Mouse (Mus musculus): ENCODE results near the gene H2-DMa.

The H2-DMa gene

DNA sequence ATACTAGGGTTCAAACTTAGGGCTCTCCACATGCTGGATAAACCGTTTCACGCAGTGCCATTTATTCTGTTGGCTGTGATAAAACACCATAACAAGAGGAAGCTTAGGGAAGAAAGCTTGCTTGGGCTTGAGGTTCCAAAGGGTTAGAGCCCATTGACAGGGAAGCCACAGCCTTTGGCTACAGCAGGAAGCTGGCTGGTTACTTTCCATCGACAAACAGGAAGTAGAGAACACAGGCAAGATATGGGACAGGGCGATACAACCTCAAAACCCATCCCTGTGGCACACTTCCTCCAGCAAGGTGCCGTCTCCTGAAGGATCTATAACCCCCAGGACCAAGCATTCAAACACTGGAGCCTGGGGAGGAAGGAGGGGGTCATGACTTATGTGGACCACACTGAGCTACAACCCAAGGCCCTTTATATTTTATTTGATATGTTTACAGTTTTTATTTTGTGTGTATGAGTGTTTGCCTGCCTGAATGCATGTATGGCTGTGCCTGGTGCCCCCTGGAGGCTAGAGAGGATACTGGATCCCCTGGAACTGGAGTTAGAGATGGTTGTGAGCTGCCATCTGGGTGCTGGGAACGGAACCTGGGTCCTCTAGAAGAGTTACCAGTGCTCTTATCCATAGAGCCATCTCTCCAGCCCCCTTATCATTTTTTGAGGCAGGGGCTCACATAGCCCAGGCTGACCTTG lies 45.8 kb downstream of the H2-DMa start:
- DNase-seq, result no peak

- no peak for DNase-seq
Measured at GRCm38 (mm10) chr17:34169279-34169678, 49.9 kb downstream of the H2-DMa start.

GRCm38 (mm10) chr17:34170487-34170876 lies 51.1 kb downstream of the H2-DMa start:
- DNase-seq, result no peak

- peak; percentile 61 for DNase-seq
Measured at GRCm38 (mm10) chr17:34170877-34171498, 51.6 kb downstream of the H2-DMa start.

- DNase-seq, result no peak
Measured at GRCm38 (mm10) chr17:34172528-34172927, 53.2 kb downstream of the H2-DMa start.

DNA sequence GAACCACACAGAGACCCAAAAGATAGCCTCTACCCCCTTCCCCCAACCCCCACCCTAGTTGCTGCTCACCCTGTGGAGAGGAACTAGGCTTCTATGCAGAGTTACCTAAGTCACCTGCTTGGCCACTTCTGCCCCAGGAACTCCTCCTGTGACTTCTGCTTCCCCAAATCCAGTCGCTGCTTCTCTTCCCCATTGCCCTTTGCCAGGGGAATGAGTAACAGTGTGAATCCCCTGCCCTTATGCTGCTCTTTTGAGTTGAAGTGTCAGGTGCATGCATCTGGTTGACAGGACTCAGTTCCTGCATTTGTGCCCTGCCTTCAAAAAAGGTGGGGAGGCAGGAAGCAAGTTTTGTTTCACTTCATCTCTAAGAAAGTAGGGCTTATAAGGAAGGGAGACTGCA lies 54.7 kb downstream of the H2-DMa start:
- DNase-seq, result no peak

DNA sequence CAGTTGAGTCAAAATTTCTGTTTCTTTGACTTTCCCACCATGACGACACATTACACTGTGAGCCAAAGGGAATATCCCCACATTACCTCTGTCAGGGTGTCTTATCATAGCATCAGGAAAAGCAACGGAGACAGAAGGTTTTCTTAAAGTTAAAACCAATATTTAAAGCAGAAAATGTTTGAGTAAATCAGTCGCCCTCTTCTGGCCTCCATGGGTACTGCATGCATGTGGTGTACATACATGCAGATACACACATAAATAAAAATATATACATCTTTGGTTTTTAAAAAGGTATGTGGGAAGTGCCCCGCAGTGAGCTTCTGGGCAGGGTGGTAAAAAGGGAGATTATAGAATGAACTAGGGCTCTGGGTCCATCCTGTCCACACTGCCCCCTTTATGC lies 57.8 kb downstream of the H2-DMa start:
- no peak for DNase-seq

DNA sequence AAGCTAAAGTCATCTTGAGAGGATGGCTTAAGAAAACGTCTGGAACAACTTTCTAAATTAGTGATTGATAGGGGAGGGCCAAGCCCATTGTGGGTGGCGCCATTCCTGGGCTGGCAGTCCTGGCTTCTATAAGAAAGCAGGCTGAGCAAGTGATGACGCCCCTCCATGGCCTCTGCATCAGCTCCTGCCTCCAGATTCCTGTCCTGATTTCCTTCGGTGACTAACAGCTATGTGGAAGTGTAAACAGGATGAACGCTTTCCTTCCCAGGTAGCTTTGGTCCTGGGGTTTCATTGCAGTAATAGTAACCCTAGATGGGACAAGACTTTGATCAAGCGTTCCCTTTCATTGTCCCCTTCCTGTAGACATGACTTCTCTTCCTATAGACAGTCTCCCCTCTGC lies 59.7 kb downstream of the H2-DMa start:
- DNase-seq, result no peak

GRCm38 (mm10) chr17:34179913-34180859 lies 60.8 kb downstream of the H2-DMa start:
- DNase-seq, result no peak

- no peak for DNase-seq
Measured at GRCm38 (mm10) chr17:34183564-34184219, 64.4 kb downstream of the H2-DMa start.

- DNase-seq, result no peak
Measured at GRCm38 (mm10) chr17:34185526-34185925, 66.2 kb downstream of the H2-DMa start.

GRCm38 (mm10) chr17:34186885-34187260 lies 67.5 kb downstream of the H2-DMa start:
- no peak for DNase-seq

GRCm38 (mm10) chr17:34187261-34187916 lies 68.0 kb downstream of the H2-DMa start, which contains the start of the genes Tap1 and Psmb9:
Gene Tap1 (plus strand): TSS chr17:34187553.
Gene Psmb9 (minus strand): TSS chr17:34187764.
- peak; percentile 76 for DNase-seq

DNA sequence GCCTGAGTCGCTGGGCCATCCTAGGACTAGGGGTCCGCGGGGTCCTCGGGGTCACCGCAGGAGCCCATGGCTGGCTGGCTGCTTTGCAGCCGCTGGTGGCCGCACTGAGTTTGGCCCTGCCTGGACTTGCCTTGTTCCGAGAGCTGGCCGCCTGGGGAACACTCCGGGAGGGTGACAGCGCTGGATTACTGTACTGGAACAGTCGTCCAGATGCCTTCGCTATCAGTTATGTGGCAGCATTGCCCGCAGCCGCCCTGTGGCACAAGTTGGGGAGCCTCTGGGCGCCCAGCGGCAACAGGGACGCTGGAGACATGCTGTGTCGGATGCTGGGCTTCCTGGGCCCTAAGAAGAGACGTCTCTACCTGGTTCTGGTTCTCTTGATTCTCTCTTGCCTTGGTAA lies 68.7 kb downstream of the H2-DMa start:
- DNase-seq, result no peak

Data from cerebellum, adult 11 months (tissue).